Mouse (Mus musculus): ENCODE results near the gene Igsf10. TPM values are rescaled to one million over a fixed set of nuclear protein-coding genes. Genes with fewer than 3 reads are reported as not detected.

The Igsf10 gene
- polyA plus RNA-seq, 1 experiment from 2014 or later: 2.8 TPM

DNA sequence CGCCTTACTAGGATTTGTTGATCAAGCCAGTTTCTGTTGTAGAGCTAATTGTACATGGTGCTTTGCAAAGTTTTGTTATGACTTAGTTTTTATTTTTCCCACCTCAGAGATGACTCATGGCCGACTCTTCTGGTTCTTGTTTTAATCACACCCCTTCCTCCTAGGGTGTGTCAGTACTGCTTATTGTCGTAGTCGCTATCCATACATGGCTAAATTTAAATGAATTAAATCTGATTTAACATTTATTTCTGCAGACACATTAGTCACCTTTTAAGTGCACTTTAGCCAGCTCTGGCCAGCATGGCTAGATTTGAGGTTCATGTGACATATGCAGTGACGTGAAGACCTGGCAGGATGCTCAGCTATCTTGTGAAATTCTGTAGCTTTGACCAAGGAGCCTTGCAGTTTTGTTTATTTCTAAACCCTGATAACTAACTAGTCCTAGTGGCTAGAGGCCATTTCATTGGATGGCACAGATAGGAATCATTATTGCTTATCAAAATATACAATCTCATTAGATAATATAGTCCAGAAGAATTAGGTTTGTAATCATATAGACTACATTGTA is 47.5 kb downstream of the Igsf10 start:
- Histone ChIP-seq H3K9me3 (ENCODE audit: low read length) (no peaks in the 10 kb centered on the region), H3K27ac (ENCODE audit: low read length) (no peak overlapping the region), H3K36me3 (ENCODE audit: insufficient read depth, low read length) (no peaks in the 10 kb centered on the region), H3K4me2 (replicated peaks; ENCODE audit: low read depth, low read length) (no peak overlapping the region), H3K9ac (replicated peaks; ENCODE audit: low read depth) (no peak overlapping the region), H3K27me3 (replicated peaks; ENCODE audit: insufficient read depth, low read length) (no peaks in the 10 kb centered on the region), H3K4me1 (ENCODE audit: insufficient read depth, low read depth, low read length) (no peaks in the 10 kb centered on the region), H3K4me3 (ENCODE audit: low read depth, low read length) (no peak overlapping the region)
- TF ChIP-seq EP300 (IDR thresholded peaks at IDR 0.05) (no peak), CTCF (IDR thresholded peaks at IDR 0.05) (no peak)
- ATAC-seq (no peak), DNase-seq (ENCODE audit: low spot score) (no peak)
- 82% methylated on average over 5 of the region's 5 CpGs for WGBS

DNA sequence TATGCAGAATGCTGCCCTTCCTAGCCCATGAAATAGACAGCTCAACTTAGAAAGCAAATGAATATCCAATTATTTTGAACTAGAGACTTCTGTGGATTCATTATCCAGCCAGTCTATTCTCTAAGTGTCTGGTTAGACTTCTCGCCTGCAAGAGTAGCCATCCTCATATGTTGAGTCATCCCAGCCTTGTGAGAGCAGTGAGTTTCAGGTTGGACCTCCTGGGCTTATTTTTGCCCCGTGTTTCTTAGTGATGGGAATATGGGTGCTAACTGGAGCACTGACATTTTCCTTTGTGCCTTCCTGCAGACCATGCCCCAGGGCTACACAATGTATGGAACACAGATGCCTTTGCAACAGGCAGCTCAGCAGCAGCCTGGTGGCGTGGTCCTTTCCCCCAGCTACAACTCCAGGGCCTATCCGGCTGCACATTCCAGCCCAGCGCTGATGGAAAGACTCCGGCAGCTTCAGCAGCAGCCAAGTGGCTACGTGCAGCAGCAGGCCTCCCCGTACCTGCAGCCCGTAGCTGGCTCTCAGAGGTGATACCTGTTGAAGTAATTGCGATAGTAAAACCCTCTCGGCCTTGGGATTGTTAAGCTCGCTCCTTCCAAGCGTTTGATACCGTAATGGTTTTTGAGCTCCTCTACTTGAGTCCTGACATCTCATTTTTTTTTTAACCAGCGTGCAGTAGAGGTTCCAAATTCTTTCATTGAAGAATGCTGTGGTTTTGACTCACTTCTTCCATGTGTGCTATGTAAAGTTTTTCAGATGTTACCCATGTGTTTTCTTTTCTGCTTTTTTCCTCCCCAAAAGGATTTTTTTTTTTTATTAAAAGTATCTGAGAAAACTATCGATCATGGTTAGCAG is 48.3 kb downstream of the Igsf10 start:
- H3K27me3 ChIP-seq (replicated peaks; ENCODE audit: insufficient read depth, low read length): no peaks in the 10 kb centered on the region
- ATAC-seq (no peak), DNase-seq (ENCODE audit: low spot score) (no peak)
- H3K4me2 ChIP-seq (replicated peaks; ENCODE audit: low read depth, low read length): no peak overlapping the region
- H3K9me3 ChIP-seq (ENCODE audit: low read length): no peaks in the 10 kb centered on the region
- no peaks in the 10 kb centered on the region for H3K36me3 ChIP-seq (ENCODE audit: insufficient read depth, low read length)
- H3K4me3 ChIP-seq (ENCODE audit: low read depth, low read length): no peak overlapping the region
- WGBS: 80% methylated on average over 16 of the region's 16 CpGs
- H3K4me1 ChIP-seq (ENCODE audit: insufficient read depth, low read depth, low read length): no peaks in the 10 kb centered on the region
- TF ChIP-seq EP300 (IDR thresholded peaks at IDR 0.05) (no peak), CTCF (IDR thresholded peaks at IDR 0.05) (no peak)
- no peak overlapping the region for H3K9ac ChIP-seq (replicated peaks; ENCODE audit: low read depth)
- no peak overlapping the region for H3K27ac ChIP-seq (ENCODE audit: low read length)

DNA sequence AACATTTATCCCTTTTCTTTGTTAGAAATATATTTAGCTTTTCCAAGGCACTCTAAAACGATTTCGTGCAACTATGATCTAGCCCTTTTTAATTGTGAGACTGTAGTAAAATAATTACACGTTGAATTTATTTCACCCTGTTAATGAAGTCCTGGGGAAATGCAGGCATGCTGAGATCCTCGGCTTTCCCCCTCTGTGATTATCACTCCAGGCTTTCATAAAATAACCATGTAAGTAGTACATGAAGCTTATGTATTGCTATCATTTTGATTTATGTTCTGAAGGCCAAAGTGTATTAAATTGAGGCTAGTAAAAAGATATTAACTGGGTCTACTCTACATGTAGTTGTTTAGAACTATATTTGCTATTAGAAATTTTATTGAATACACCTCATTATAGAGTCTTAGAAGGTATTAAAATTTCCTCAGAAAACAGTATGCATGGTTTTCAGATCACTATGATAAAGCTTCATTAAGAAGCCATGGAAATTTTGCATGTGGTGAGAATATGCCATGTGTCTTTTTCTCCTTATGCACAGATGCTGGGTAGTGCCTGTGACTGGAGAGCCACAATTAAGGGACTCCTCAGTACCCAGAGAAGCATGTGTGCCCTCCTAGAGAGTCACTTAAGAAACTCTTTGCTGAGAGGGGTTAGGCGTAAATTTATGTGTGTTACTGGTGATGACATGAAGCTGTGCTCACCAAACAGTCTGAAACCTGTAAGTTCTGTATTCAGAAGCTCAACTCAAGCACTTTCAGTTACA is 50.6 kb downstream of the Igsf10 start:
- no peak for DNase-seq (ENCODE audit: low spot score)
- H3K4me3 ChIP-seq (ENCODE audit: low read depth, low read length): no peak overlapping the region
- H3K27ac ChIP-seq (ENCODE audit: low read length): no peak overlapping the region
- H3K4me1 ChIP-seq (ENCODE audit: insufficient read depth, low read depth, low read length): no peaks in the 10 kb centered on the region
- no peak overlapping the region for H3K4me2 ChIP-seq (replicated peaks; ENCODE audit: low read depth, low read length)
- TF ChIP-seq EP300 (IDR thresholded peaks at IDR 0.05): no peak
- no peak for TF ChIP-seq CTCF (IDR thresholded peaks at IDR 0.05)
- no peaks in the 10 kb centered on the region for H3K27me3 ChIP-seq (replicated peaks; ENCODE audit: insufficient read depth, low read length)
- no peaks in the 10 kb centered on the region for H3K36me3 ChIP-seq (ENCODE audit: insufficient read depth, low read length)
- no peak for ATAC-seq
- H3K9ac ChIP-seq (replicated peaks; ENCODE audit: low read depth): no peak overlapping the region
- H3K9me3 ChIP-seq (ENCODE audit: low read length): no peaks in the 10 kb centered on the region
- 78% methylated on average over 5 of the region's 5 CpGs for WGBS

DNA sequence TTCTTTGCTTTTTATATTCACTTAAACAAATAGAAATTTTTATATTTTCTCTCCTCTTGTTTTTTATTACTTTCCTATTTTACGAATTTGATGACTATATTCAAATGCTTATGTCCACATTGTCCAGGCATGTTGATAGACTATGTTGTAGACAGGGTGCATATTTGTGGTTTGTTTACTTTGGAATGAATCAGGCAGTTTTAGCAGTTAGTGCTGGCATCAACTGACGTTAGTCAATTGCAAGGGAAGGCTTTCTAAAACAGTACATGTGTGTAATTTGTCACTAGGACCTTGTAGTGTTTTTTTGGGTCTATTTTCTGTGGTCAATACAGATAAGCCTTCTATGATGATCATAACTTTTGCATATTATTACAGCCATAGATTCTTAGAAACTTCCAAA is 53.6 kb downstream of the Igsf10 start:
- 31% methylated on average over 2 of the region's 2 CpGs for WGBS
- ATAC-seq (no peak), DNase-seq (ENCODE audit: low spot score) (no peak)
- no peak overlapping the region for H3K4me3 ChIP-seq (ENCODE audit: low read depth, low read length)
- no peaks in the 10 kb centered on the region for H3K36me3 ChIP-seq (ENCODE audit: insufficient read depth, low read length)
- no peak for TF ChIP-seq CTCF (IDR thresholded peaks at IDR 0.05)
- no peak for TF ChIP-seq EP300 (IDR thresholded peaks at IDR 0.05)
- H3K4me1 ChIP-seq (ENCODE audit: insufficient read depth, low read depth, low read length): no peaks in the 10 kb centered on the region
- H3K27ac ChIP-seq (ENCODE audit: low read length): no peak overlapping the region
- no peaks in the 10 kb centered on the region for H3K27me3 ChIP-seq (replicated peaks; ENCODE audit: insufficient read depth, low read length)
- no peak overlapping the region for H3K9ac ChIP-seq (replicated peaks; ENCODE audit: low read depth)
- H3K4me2 ChIP-seq (replicated peaks; ENCODE audit: low read depth, low read length): no peak overlapping the region
- H3K9me3 ChIP-seq (ENCODE audit: low read length): no peaks in the 10 kb centered on the region

DNA sequence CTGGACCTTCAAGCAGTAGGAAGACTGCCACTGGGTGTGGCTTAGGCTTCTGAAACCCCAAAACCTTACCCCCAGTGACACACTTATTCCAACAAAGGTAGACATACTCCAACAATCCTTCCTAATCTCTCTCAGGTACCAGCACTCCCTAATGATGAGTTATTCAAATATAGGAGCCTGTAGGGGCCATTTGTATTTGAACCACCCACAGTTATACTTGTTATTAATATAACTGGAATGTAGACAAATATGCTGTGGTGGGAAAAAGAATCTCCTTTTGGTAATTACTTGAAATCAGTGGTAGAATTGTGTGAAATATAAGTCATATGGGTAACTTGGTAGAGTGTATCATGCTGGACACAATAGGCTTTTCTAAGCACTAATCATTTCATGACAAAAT is 65.6 kb downstream of the Igsf10 start:
- Histone ChIP-seq H3K4me1 (ENCODE audit: insufficient read depth, low read depth, low read length) (no peaks in the 10 kb centered on the region), H3K36me3 (ENCODE audit: insufficient read depth, low read length) (no peaks in the 10 kb centered on the region), H3K4me3 (ENCODE audit: low read depth, low read length) (no peak overlapping the region), H3K27ac (ENCODE audit: low read length) (no peak overlapping the region), H3K27me3 (replicated peaks; ENCODE audit: insufficient read depth, low read length) (no peaks in the 10 kb centered on the region), H3K4me2 (replicated peaks; ENCODE audit: low read depth, low read length) (no peak overlapping the region), H3K9ac (replicated peaks; ENCODE audit: low read depth) (no peak overlapping the region), H3K9me3 (ENCODE audit: low read length) (no peaks in the 10 kb centered on the region)
- ATAC-seq: no peak
- DNase-seq (ENCODE audit: low spot score): no peak
- no peak for TF ChIP-seq CTCF (IDR thresholded peaks at IDR 0.05)
- no peak for TF ChIP-seq EP300 (IDR thresholded peaks at IDR 0.05)

GRCm38 (mm10) chr3:59278254-59278533 is 66.0 kb downstream of the Igsf10 start:
- WGBS: 81% methylated on average over 3 of the region's 3 CpGs
- Histone ChIP-seq H3K27me3 (replicated peaks; ENCODE audit: insufficient read depth, low read length) (no peaks in the 10 kb centered on the region), H3K4me3 (ENCODE audit: low read depth, low read length) (no peak overlapping the region), H3K27ac (ENCODE audit: low read length) (no peak overlapping the region), H3K4me2 (replicated peaks; ENCODE audit: low read depth, low read length) (no peak overlapping the region), H3K9ac (replicated peaks; ENCODE audit: low read depth) (no peak overlapping the region), H3K4me1 (ENCODE audit: insufficient read depth, low read depth, low read length) (no peaks in the 10 kb centered on the region), H3K36me3 (ENCODE audit: insufficient read depth, low read length) (no peaks in the 10 kb centered on the region), H3K9me3 (ENCODE audit: low read length) (no peaks in the 10 kb centered on the region)
- no peak for DNase-seq (ENCODE audit: low spot score)
- no peak for ATAC-seq
- TF ChIP-seq CTCF (IDR thresholded peaks at IDR 0.05): no peak
- no peak for TF ChIP-seq EP300 (IDR thresholded peaks at IDR 0.05)

All from lung, postnatal 0 days (tissue).